Mouse (Mus musculus): ENCODE measurements around the gene Sh2d3c. TPM values are rescaled to one million over a fixed set of nuclear protein-coding genes. Genes with fewer than 3 reads are reported as not detected.

Sh2d3c gene
- total RNA-seq (2023): 100 to 1,000 TPM; 120 to 121 TPM

DNA sequence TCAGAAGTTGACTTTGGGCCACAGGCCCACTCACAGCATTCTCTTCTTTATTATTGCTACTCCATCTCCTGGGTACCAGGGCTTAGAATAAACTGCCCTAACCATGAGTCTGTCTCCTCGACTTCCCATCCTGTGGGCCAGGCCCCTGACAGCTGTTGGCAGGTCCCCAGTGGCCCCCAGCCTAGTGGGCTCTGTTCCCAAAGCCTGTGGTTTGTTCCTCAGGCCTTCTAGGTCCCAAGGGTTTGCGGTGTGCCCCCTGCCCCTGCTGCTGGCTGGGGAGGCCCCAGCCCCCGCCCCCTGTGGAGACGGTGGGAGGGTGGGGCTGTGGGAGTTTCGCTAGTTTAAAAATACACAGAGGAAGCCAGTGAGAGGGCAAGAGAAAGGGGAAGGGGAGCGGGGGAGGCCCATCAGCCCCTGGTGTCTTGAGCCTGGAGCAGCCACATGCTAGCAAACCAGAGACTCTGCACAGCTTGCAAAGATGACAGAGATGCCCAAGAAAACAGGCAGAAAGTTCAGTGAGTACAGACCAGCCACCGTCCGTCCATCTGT lies at the start of gene Sh2d3c:
Sh2d3c (plus strand) TSS at position 375 of the 549 bp plus-strand sequence.

DNA sequence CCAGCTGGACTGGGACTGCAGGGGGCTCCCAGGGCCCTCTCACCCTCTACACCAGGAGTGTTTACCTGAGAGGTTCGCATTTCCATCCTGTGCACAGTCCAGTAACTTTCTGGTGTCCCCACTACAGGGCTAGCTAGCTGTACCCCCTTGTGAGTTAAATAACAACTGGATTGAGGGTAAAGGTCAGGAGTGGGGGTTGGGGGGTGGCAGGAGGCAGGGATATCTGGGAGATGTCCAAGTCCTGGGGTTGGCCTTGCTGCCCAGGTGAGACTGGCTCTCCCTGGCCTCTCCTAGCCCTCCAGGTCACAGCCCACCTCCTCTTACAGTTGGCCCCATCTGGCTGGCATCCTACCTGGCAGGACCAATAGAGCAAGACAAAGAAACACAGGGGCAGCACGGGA lies 16.8 kb upstream of the Sh2d3c start, which contains the start of gene Fpgs:
Fpgs (minus strand) TSS at position 125 of the 401 bp plus-strand sequence.

DNA sequence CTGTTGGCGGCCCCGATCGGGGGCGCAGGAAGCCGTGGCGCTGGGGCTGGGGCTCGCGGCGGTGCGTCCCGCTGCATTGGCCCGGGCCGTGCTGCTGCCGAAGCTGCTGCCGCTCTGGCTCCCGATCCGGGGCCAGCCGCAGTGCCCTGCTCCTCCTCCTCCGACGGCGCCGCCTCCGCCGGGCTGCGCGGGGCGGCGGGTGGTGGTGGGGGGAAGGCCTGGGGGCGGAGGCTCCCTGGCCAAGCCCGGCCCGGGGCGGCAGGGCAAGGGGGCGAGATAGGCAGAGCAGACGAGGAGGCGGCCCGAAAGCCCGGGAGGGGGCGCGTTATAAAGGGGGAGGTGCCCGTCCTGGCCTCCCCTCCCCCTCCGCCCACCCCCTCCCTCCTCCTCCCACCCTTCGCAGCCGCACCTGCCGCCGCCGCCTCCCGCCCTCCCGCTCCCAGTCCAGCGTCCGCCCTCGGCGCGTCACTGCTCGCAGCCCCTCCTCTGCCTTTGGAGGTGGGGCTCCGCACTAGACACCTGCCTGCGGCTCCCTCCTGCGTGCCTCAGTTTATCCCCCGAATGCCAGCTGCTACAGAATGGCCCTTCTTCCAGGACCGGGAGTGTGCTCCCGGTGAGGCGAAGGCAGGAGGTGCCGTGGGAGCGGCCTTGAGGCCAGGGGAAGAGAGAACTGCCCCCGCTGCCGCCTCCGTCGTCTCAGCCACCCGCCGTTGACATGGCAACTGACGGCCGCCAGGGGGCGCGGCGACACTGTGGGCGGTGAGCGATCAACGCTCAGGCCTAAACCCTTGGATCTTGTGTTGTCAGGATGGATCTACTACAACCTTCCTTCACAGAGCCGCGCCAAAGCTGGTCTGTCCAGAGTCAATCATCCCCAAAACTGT lies 7.7 kb upstream of the Sh2d3c start, which contains the start of gene Cdk9:
Cdk9 (minus strand) TSS at position 143 of the 884 bp plus-strand sequence.

DNA sequence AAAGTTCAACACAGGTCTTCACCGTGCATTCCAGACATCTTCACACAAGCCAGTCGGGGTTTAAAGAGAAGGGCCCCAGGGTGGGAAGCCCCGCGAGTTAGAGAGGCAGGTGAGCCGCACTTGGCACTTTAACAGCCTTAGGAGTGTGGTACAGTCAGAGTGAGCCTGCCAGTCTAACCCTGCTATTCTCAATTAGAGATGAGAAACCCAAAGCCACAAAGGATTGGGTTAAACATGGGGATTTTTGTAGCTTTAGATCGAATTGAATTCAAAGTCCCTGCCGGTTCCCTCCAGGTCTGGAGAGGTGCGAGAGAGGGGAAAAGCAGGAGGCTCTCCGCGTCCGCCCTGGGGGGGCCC lies 20.0 kb downstream of the Sh2d3c start, which contains the start of gene 6330409D20Rik:
6330409D20Rik (minus strand) TSS at position 101 of the 357 bp plus-strand sequence.

DNA sequence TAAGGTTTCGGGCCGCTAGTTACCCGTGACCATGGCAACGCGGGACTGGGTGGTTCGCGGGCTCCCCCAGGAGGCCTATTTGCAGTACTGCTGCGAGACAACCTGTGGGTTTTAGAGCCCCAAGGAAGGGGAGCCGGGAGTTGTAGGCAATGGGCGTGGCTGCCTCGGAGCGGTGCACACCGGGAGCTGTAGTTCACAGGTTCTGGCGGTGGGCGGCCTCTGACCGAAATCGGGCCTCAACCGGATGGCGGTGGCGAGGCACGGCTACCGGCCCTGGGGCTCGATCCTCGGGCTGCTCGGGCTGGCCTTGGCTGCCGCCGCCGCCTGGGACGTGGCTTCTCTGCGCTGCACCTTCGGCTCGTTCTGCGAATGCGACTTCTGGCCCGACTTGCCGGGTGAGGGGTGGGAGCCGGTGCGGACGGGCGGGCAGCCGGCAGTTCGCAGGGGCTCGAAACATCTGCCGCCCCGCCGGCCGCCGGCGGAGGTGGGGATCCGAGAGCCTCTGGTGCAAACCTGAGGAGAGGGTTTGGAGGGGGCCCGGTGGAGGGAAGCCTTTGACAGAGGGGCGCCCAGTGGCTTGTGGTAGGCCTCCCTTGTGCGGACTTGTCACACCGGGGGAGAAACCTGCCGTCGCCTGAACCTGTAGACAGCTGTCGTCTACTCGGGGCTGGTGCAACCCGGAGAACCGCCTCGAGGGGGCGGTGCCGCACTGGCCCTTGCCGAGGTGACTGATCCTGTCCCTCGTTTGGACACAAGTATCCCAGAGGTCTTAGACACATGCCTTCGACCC lies 36.4 kb downstream of the Sh2d3c start, which contains the start of gene Tor2a:
Tor2a (plus strand) TSS at position 179 of the 790 bp plus-strand sequence.

DNA sequence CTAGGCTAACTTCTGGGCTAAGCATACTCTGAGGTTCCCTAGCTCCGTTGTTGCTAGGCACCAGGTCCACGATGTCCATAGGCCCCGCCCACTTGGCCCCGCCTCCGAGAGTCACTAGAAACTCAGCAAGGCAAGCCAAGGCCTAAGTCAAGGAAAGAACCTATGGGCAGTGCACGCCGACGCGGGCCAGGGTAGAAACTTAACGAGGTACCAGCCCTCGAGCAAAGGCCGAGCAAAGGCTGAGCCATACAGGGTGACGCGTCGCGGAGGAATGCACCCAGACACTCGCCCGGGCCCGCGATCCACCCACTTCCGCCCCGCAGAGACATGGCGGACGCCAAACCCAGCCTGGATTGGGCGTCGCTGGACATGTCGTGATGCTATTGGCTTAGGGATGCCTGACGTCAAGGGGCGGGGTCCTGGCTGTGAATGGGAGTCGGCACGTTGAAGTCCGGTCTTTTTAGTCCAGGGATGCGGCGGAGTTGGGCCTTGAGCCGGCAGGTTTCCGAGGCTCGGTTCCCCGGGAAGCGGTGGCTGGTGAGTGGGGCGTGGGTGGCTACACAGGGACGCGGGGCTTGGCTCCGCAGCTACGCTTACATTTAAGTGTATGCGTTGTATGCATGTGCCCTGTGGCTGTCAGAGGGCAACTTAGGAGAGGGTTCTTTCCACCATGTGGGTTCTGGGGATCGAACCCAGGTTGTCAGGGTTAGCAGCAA lies 54.7 kb downstream of the Sh2d3c start, which contains the start of the genes Ttc16 and Ptrh1:
Ttc16 (minus strand) TSS at position 275 of the 716 bp plus-strand sequence.
Ptrh1 (plus strand) TSS at position 428 of the 716 bp plus-strand sequence.

DNA sequence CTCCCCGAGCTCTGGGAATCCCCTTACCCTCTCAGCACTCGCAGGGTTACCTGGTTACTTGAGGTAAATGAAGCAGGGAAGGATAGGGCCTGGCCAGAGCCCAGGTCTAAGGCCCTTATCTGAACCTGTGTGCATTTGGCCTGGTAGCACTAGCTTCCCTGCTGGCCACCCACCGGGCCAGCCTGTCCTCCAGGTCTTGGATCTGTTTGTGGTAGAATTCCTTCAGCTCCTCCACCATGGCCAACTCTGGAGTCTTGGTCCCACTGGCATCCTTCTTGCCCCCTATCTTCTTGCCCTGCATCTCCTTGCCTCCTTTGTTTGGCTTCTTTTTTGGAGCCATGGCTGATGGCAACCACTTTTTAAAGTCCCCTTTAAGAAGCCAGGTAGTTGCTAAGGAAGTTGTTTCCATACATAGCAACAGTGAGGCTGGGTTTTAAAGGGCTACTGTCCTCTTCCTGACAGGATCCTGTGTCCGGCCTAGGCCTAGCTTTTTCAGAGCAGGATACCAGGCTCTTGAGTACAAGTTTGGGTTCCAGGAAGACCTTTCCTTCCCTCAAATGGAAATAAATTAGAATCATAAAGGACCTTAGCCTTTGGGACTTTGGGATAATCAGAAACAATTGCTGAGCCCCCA lies 63.3 kb downstream of the Sh2d3c start, which contains the start of gene Cfap157:
Cfap157 (minus strand) TSS at position 381 of the 634 bp plus-strand sequence.

Other genes with a start within 250 kb of the Sh2d3c start
- gene Fam102a, start 185.7 kb upstream of the Sh2d3c start, total RNA-seq (2023): 100 to 1,000 TPM; 173 to 175 TPM
- gene Dpm2, start 150.2 kb upstream of the Sh2d3c start, total RNA-seq (2023): 10 to 100 TPM; 57.9 to 58.0 TPM
- gene Pip5kl1, start 146.3 kb upstream of the Sh2d3c start, total RNA-seq (2023): 1 to 10 TPM; 1.2 to 1.3 TPM
- gene 9430097D07Rik, start 145.4 kb upstream of the Sh2d3c start, total RNA-seq (2023): not detected
- gene St6galnac4, start 134.0 kb upstream of the Sh2d3c start, total RNA-seq (2023): 10 to 100 TPM; 21.4 to 24.5 TPM
- 1 to 10 TPM; 5.1 to 6.9 TPM for gene St6galnac6, start 121.3 kb upstream of the Sh2d3c start, total RNA-seq (2023)
- gene Ak1, start 99.3 kb upstream of the Sh2d3c start, total RNA-seq (2023): not detected
- gene Eng, start 74.5 kb upstream of the Sh2d3c start, total RNA-seq (2023): 10 to 100 TPM; 11.2 to 13.8 TPM
- gene Fpgs, start 16.9 kb upstream of the Sh2d3c start, total RNA-seq (2023): 10 to 100 TPM; 25.8 to 28.1 TPM
- 100 to 1,000 TPM; 121 to 123 TPM for gene Cdk9, start 8.0 kb upstream of the Sh2d3c start, total RNA-seq (2023)
- gene 6330409D20Rik, start 20.0 kb downstream of the Sh2d3c start, total RNA-seq (2023): not detected
- gene Tor2a, start 36.2 kb downstream of the Sh2d3c start, total RNA-seq (2023): 10 to 100 TPM; 29.2 to 34.5 TPM
- gene Ttc16, start 54.6 kb downstream of the Sh2d3c start, total RNA-seq (2023): under 1 TPM in 1 of 2 experiments, not detected in 1; 0.90 TPM
- gene Ptrh1, start 54.7 kb downstream of the Sh2d3c start, total RNA-seq (2023): 1 to 10 TPM; 5.6 to 7.2 TPM
- gene Cfap157, start 63.4 kb downstream of the Sh2d3c start, total RNA-seq (2023): not detected
- gene Stxbp1, start 126.2 kb downstream of the Sh2d3c start, total RNA-seq (2023): 1 to 10 TPM; 1.7 to 2.2 TPM
- gene Fam129b, start 155.1 kb downstream of the Sh2d3c start, total RNA-seq (2023): 1 to 10 TPM; 1.2 to 1.9 TPM
- 1,000 to 10,000 TPM; 1,207 to 1,346 TPM for gene Rpl12, start 240.5 kb downstream of the Sh2d3c start, total RNA-seq (2023)
- 10 to 100 TPM; 10.5 to 11.5 TPM for gene Lrsam1, start 240.6 kb downstream of the Sh2d3c start, total RNA-seq (2023)